Mouse (Mus musculus) inflammation-experienced regulatory T-cells, adult 6 months (primary cell): Measurements from ENCODE around the gene Gna14. TPM values are rescaled to one million over a fixed set of nuclear protein-coding genes. Genes with fewer than 3 reads are reported as not detected.

Experiments used
- ATAC-seq: one replicate; pipeline ENCODE4 v1.8.0; 2017
- polyA plus RNA-seq, 3 experiments: library from polyadenylated mRNA; unstranded; fragments of 100-300 nt; shearing (Covaris generic); gene quantifications; one replicate each; pipeline ENCODE4 v1.2.1; 2017

Gna14 gene
- 1 to 10 TPM in 2 of 3 experiments, under 1 TPM in 1; 0.43 to 8.0 (median 3.8) TPM for polyA plus RNA-seq

- peak; percentile 68 for ATAC-seq
These were observed at the start of gene Gna14 for GRCm38 (mm10) chr19:16435531-16436231. TSS of gene Gna14 (plus strand) at chr19:16435762.

GRCm38 (mm10) chr19:16386514-16386913, 49.0 kb upstream of the Gna14 start:
- no peak for ATAC-seq

- no peak for ATAC-seq
These were observed 45.3 kb upstream of the Gna14 start for GRCm38 (mm10) chr19:16390192-16390795.

- no peak for ATAC-seq
These were observed 41.2 kb upstream of the Gna14 start for GRCm38 (mm10) chr19:16394381-16394780.

GRCm38 (mm10) chr19:16403101-16403500, 32.5 kb upstream of the Gna14 start:
- no peak for ATAC-seq

GRCm38 (mm10) chr19:16407727-16408126, 27.8 kb upstream of the Gna14 start:
- no peak for ATAC-seq

- no peak for ATAC-seq
These were observed 24.3 kb upstream of the Gna14 start for GRCm38 (mm10) chr19:16411302-16411701.

- peak; percentile 82 for ATAC-seq
These were observed 17.4 kb upstream of the Gna14 start for GRCm38 (mm10) chr19:16418086-16418663.

GRCm38 (mm10) chr19:16425596-16425995, 10.0 kb upstream of the Gna14 start:
- ATAC-seq: no peak

GRCm38 (mm10) chr19:16431368-16431767, 4.2 kb upstream of the Gna14 start:
- no peak for ATAC-seq

- ATAC-seq: peak; percentile 40
These were observed 683 bp upstream of the Gna14 start for GRCm38 (mm10) chr19:16434879-16435278.

GRCm38 (mm10) chr19:16436335-16437169, 990 bp downstream of the Gna14 start:
- peak; percentile 10 for ATAC-seq

GRCm38 (mm10) chr19:16437170-16437483, 1.6 kb downstream of the Gna14 start:
- no peak for ATAC-seq

- no peak for ATAC-seq
These were observed 2.3 kb downstream of the Gna14 start for GRCm38 (mm10) chr19:16437906-16438305.

GRCm38 (mm10) chr19:16439278-16439677, 3.7 kb downstream of the Gna14 start:
- ATAC-seq: no peak

- ATAC-seq: no peak
These were observed 4.3 kb downstream of the Gna14 start for GRCm38 (mm10) chr19:16439834-16440233.

- no peak for ATAC-seq
These were observed 5.8 kb downstream of the Gna14 start for GRCm38 (mm10) chr19:16441329-16441728.

GRCm38 (mm10) chr19:16443335-16443734, 7.8 kb downstream of the Gna14 start:
- no peak for ATAC-seq

GRCm38 (mm10) chr19:16446612-16447011, 11.1 kb downstream of the Gna14 start:
- no peak for ATAC-seq

- peak; percentile 64 for ATAC-seq
These were observed 12.5 kb downstream of the Gna14 start for GRCm38 (mm10) chr19:16447832-16448621.

GRCm38 (mm10) chr19:16448796-16449195, 13.2 kb downstream of the Gna14 start:
- ATAC-seq: peak; percentile 66

- no peak for ATAC-seq
These were observed 15.3 kb downstream of the Gna14 start for GRCm38 (mm10) chr19:16450824-16451223.
